Mouse (Mus musculus) forebrain, embryonic 16.5 days (tissue): ENCODE measurements around the gene Dhx38. TPM values are rescaled to one million over a fixed set of nuclear protein-coding genes. Genes with fewer than 3 reads are reported as not detected.

ENCODE experiments used
- ATAC-seq: fragments of 200-750 bp; cut with Nextera tagmentation; 2 replicates; pipeline ENCODE4 v1.8.0; 2017; ENCODE audit warnings: mild to moderate bottlenecking, moderate library complexity
- H3K27ac ChIP-seq: fragments of 300-500 bp; sonication (generic); 2 replicates; pipeline ENCODE4 v1.5.1; 2014; ENCODE audit warnings: low read length, control low read depth
- H3K27me3 ChIP-seq: fragments of 300-500 bp; sonication (generic); replicated peaks from 2 replicates; pipeline ENCODE4 v1.6.1; 2014; ENCODE audit warnings: low read length; ENCODE audit not compliant: control insufficient read depth, insufficient read depth
- H3K36me3 ChIP-seq: fragments of 300-500 bp; sonication (generic); 2 replicates; pipeline ENCODE4 v1.6.1; 2014; ENCODE audit not compliant: control insufficient read depth, insufficient read depth
- H3K4me1 ChIP-seq: fragments of 300-500 bp; sonication (generic); replicated peaks from 2 replicates; pipeline ENCODE4 v1.6.1; 2014; ENCODE audit warnings: low read length; ENCODE audit not compliant: control insufficient read depth, insufficient read depth
- H3K4me2 ChIP-seq: fragments of 300-500 bp; sonication (generic); 2 replicates; pipeline ENCODE4 v1.6.1; 2014; ENCODE audit warnings: mild to moderate bottlenecking, low read length, control low read depth
- H3K4me3 ChIP-seq: fragments of 300-500 bp; sonication (generic); replicated peaks from 2 replicates; pipeline ENCODE4 v1.5.1; 2014; ENCODE audit warnings: mild to moderate bottlenecking, low read length, control low read depth
- H3K9ac ChIP-seq: fragments of 300-500 bp; sonication (generic); replicated peaks from 2 replicates; pipeline ENCODE4 v1.6.1; 2014; ENCODE audit warnings: low read depth, low read length, control low read depth
- H3K9me3 ChIP-seq: fragments of 300-500 bp; sonication (generic); 2 replicates; pipeline ENCODE4 v1.6.1; 2016; ENCODE audit warnings: low read length; ENCODE audit not compliant: control insufficient read depth
- WGBS: fragments of 180-500 bp; shearing (Covaris S2); extraction: QIAGEN DNeasy Blood & Tissue Kit; methylation state at CpG from one replicate; pipeline ENCODE4 v1.1.7; 2014; 5-methylcytosine and 5-hydroxymethylcytosine counted together
- polyA plus RNA-seq: library from polyadenylated mRNA; unstranded; fragments of >200 nt; fragmentation: Nextera tagmentation; extraction: Ambion mirVana; gene quantifications from 2 replicates; pipeline ENCODE4 v1.2.1, GENCODE M21; 2015

Dhx38 gene
- polyA plus RNA-seq, 1 experiment from 2014 or later: 25.1 TPM

GRCm38 (mm10) chr8:109564766-109565165 is 895 bp downstream of the Dhx38 start:
- Histone ChIP-seq H3K27ac (no peak overlapping the region; the same call in 1 of the 2 replicates), H3K4me2 (peak overlapping the region; percentile 87), H3K4me3 (peak overlapping the region; percentile 87), H3K4me1 (peaks cover 16% of the 10 kb centered on the region), H3K27me3 (no peaks in the 10 kb centered on the region), H3K9me3 (no peaks in the 10 kb centered on the region), H3K36me3 (peaks cover 10% of the 10 kb centered on the region), H3K9ac (peak overlapping the region; percentile 90)
- WGBS: 6% methylated on average over 10 of the region's 10 CpGs
- no peak for ATAC-seq

- Histone ChIP-seq H3K4me2 (no peak overlapping the region), H3K4me3 (no peak overlapping the region), H3K36me3 (peaks cover 19% of the 10 kb centered on the region), H3K27me3 (no peaks in the 10 kb centered on the region), H3K4me1 (peaks cover 16% of the 10 kb centered on the region), H3K9me3 (no peaks in the 10 kb centered on the region), H3K27ac (no peak overlapping the region), H3K9ac (no peak overlapping the region)
- WGBS: 76% methylated on average over 2 of the region's 2 CpGs
- ATAC-seq: no peak
Measured at GRCm38 (mm10) chr8:109563881-109564280, 1.8 kb downstream of the Dhx38 start.

- Histone ChIP-seq H3K4me3 (no peak overlapping the region), H3K4me2 (no peak overlapping the region), H3K36me3 (peaks cover 80% of the 10 kb centered on the region), H3K27me3 (no peaks in the 10 kb centered on the region), H3K4me1 (no peaks in the 10 kb centered on the region), H3K9ac (no peak overlapping the region), H3K27ac (no peak overlapping the region), H3K9me3 (no peaks in the 10 kb centered on the region)
- no peak for ATAC-seq
- 37% methylated on average over 3 of the region's 3 CpGs for WGBS
Measured at GRCm38 (mm10) chr8:109551663-109552062, 14.0 kb downstream of the Dhx38 start.

GRCm38 (mm10) chr8:109544049-109544448 is 21.6 kb downstream of the Dhx38 start:
- Histone ChIP-seq H3K9me3 (no peaks in the 10 kb centered on the region), H3K27ac (no peak overlapping the region), H3K4me2 (no peak overlapping the region), H3K36me3 (peaks cover 13% of the 10 kb centered on the region), H3K4me3 (no peak overlapping the region), H3K4me1 (no peaks in the 10 kb centered on the region), H3K9ac (no peak overlapping the region), H3K27me3 (no peaks in the 10 kb centered on the region)
- 83% methylated on average over 1 of the region's 3 CpGs for WGBS
- ATAC-seq: no peak

GRCm38 (mm10) chr8:109542748-109543519 is 22.7 kb downstream of the Dhx38 start:
- H3K9me3 ChIP-seq: no peaks in the 10 kb centered on the region

GRCm38 (mm10) chr8:109542165-109542564 is 23.5 kb downstream of the Dhx38 start:
- H3K36me3 ChIP-seq: peaks cover under 1% of the 10 kb centered on the region; the same call in 1 of the 2 replicates
- no peaks in the 10 kb centered on the region for H3K27me3 ChIP-seq
- H3K4me2 ChIP-seq: no peak overlapping the region
- H3K4me1 ChIP-seq: no peaks in the 10 kb centered on the region
- no peak overlapping the region for H3K4me3 ChIP-seq
- no peak for ATAC-seq
- no peaks in the 10 kb centered on the region for H3K9me3 ChIP-seq
- 73% methylated on average over 5 of the region's 5 CpGs for WGBS
- H3K9ac ChIP-seq: no peak overlapping the region
- H3K27ac ChIP-seq: no peak overlapping the region

More at GRCm38 (mm10) chr8:109542748-109543519, 22.7 kb downstream of the Dhx38 start:
- 85% methylated on average over 8 of the region's 8 CpGs for WGBS
- Histone ChIP-seq H3K4me1 (no peaks in the 10 kb centered on the region), H3K4me2 (no peak overlapping the region), H3K4me3 (no peak overlapping the region), H3K27ac (no peak overlapping the region), H3K27me3 (no peaks in the 10 kb centered on the region), H3K9ac (no peak overlapping the region), H3K36me3 (peaks cover 6% of the 10 kb centered on the region; the same call in 1 of the 2 replicates)
- no peak for ATAC-seq

GRCm38 (mm10) chr8:109536703-109537102 is 29.0 kb downstream of the Dhx38 start:
- H3K27ac ChIP-seq: no peak overlapping the region
- WGBS: 6% methylated on average over 5 of the region's 5 CpGs
- H3K36me3 ChIP-seq: no peaks in the 10 kb centered on the region
- H3K27me3 ChIP-seq: no peaks in the 10 kb centered on the region
- no peaks in the 10 kb centered on the region for H3K4me1 ChIP-seq
- ATAC-seq: peak; percentile 90
- H3K9me3 ChIP-seq: no peaks in the 10 kb centered on the region
- no peak overlapping the region for H3K4me2 ChIP-seq
- no peak overlapping the region for H3K4me3 ChIP-seq
- H3K9ac ChIP-seq: no peak overlapping the region

- 88% methylated on average over 19 of the region's 19 CpGs for WGBS
- Histone ChIP-seq H3K36me3 (no peaks in the 10 kb centered on the region), H3K27ac (no peak overlapping the region), H3K4me1 (no peaks in the 10 kb centered on the region), H3K9ac (no peak overlapping the region), H3K9me3 (no peaks in the 10 kb centered on the region), H3K4me2 (no peak overlapping the region), H3K4me3 (no peak overlapping the region), H3K27me3 (no peaks in the 10 kb centered on the region)
- no peak for ATAC-seq
Measured at GRCm38 (mm10) chr8:109535140-109535990, 30.3 kb downstream of the Dhx38 start.

- no peak overlapping the region for H3K4me2 ChIP-seq
- 78% methylated on average over 2 of the region's 2 CpGs for WGBS
- H3K9ac ChIP-seq: no peak overlapping the region
- no peaks in the 10 kb centered on the region for H3K36me3 ChIP-seq
- no peak overlapping the region for H3K27ac ChIP-seq
- no peaks in the 10 kb centered on the region for H3K27me3 ChIP-seq
- no peaks in the 10 kb centered on the region for H3K9me3 ChIP-seq
- no peak overlapping the region for H3K4me3 ChIP-seq
- no peak for ATAC-seq
- H3K4me1 ChIP-seq: no peaks in the 10 kb centered on the region
Measured at GRCm38 (mm10) chr8:109524008-109524407, 41.7 kb downstream of the Dhx38 start.
